19 mouse cellular contexts compared by ENCODE assay signal in the genomic region with DNA sequence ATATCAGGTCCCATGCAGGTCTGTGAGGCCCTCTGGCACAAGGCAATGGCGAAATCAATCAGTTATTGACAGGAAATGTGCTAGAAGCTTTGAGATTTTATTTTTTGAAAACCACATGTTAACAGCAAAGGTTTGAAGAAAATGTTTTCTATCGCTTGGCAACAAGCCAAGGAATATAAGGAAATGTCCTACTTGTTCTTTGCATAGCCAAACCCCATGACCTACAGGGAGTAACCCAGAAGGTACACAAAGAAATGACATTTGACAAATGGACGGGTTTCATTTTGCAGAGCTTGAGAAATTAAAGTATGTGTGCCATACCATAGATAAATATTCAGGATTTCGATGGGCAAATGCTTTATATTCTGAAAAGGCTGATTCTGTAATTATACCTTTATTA.
"Had no signal": no experiment of that assay in that cellular context is flagged by ENCODE, and none has a peak within 500 bp of the region (broad histone marks: within the 10 kb centered on the region; RNA-seq: fewer than 3 reads in every experiment).

No protein-coding gene starts in this region.

- H3K27me3 ChIP-seq: midbrain, embryonic 15.5 days; neural tube, embryonic 12.5 days had no signal

- H3K4me3 ChIP-seq: megakaryocyte, embryonic 14.5 days; midbrain, embryonic 13.5 days; midbrain, embryonic 15.5 days; neural tube, embryonic 12.5 days had no signal

- ATAC-seq: midbrain, embryonic 13.5 days; midbrain, embryonic 15.5 days had no signal

- H3K9ac ChIP-seq: liver, embryonic 14.5 days; lung, embryonic 14.5 days; midbrain, embryonic 13.5 days; midbrain, embryonic 15.5 days; neural tube, embryonic 12.5 days had no signal

- H3K4me1 ChIP-seq: megakaryocyte, embryonic 14.5 days; midbrain, embryonic 13.5 days; midbrain, embryonic 15.5 days; neural tube, embryonic 12.5 days had no signal

- H3K36me3 ChIP-seq: midbrain, embryonic 13.5 days; midbrain, embryonic 15.5 days; neural tube, embryonic 12.5 days had no signal

- H3K9me3 ChIP-seq: megakaryocyte, embryonic 14.5 days; midbrain, embryonic 13.5 days; midbrain, embryonic 15.5 days; neural tube, embryonic 12.5 days had no signal

- DNase-seq: lung, adult 18-20 months; lung, embryonic 14.5 days; lung, postnatal 10 days; lung, postnatal 36 days; retina, postnatal 1 day; right cerebral cortex, adult 18-20 months; right cerebral cortex, postnatal 25 days; right cerebral cortex, postnatal 4 days; spleen, adult 18-20 months; thymus, adult 2 months; thymus, postnatal 25 days; thymus, postnatal 4 days had no signal

- H3K27ac ChIP-seq: liver, embryonic 14.5 days; macrophage; midbrain, embryonic 13.5 days; midbrain, embryonic 15.5 days; neural tube, embryonic 12.5 days had no signal

- H3K4me2 ChIP-seq: lung, embryonic 14.5 days; midbrain, embryonic 11.5 days; midbrain, embryonic 13.5 days; midbrain, embryonic 15.5 days; neural tube, embryonic 12.5 days had no signal
